Mouse (Mus musculus) myocyte (in vitro differentiated cells): ENCODE results near the gene Dapk2.

Experiments used
- E2F4 ChIP-seq: IDR thresholded peaks from one replicate; pipeline ENCODE4 v1.6.1; 2011; ENCODE audit warnings: mild to moderate bottlenecking, control low read depth, moderate library complexity; ENCODE audit not compliant: insufficient read depth
- MAX ChIP-seq: IDR thresholded peaks from one replicate; pipeline ENCODE4 v1.6.1; 2011; ENCODE audit warnings: low read depth, mild to moderate bottlenecking, control low read depth
- POLR2A ChIP-seq: IDR thresholded peaks from one replicate; pipeline ENCODE4 v1.6.1; 2011; ENCODE audit warnings: low read depth, mild to moderate bottlenecking, control low read depth, moderate library complexity; ENCODE audit not compliant: insufficient read length
- POLR2AphosphoS2 ChIP-seq: IDR thresholded peaks from one replicate; pipeline ENCODE4 v1.6.1; 2011; ENCODE audit warnings: low read depth, control low read depth; ENCODE audit not compliant: insufficient read length
- REST ChIP-seq: IDR thresholded peaks from one replicate; pipeline ENCODE4 v1.6.1; 2011; ENCODE audit warnings: mild to moderate bottlenecking, control low read depth, moderate library complexity; ENCODE audit not compliant: insufficient read depth, insufficient read length
- SRF ChIP-seq: IDR thresholded peaks from one replicate; pipeline ENCODE4 v1.6.1; 2011; ENCODE audit warnings: low read depth; ENCODE audit not compliant: control insufficient read depth, insufficient read length
- USF1 ChIP-seq: IDR thresholded peaks from one replicate; pipeline ENCODE4 v1.6.1; 2011; ENCODE audit warnings: low read depth, mild to moderate bottlenecking, control low read depth, moderate library complexity

DNA sequence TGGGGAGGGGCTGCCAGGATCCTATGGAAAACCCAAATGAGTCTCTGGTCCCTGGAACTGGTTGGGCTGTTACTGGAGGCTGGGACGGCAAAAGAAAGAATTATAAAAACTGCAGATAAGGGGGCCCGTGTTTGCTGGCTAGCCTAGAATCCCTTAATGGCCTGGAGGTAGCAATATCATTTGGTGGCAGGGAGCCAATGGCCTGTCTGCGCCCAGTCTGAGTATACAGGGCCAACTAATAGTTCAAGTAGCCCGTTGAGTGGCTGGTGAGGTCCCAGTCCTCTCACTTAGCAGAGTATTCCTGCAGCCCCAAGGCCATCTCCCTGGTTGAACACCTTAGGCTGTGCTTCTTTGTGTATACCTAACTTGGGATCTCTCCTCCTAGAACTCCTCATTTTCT, 83.7 kb downstream of the Dapk2 start:
- TF ChIP-seq POLR2AphosphoS2 (no peak), MAX (no peak), POLR2A (no peak), SRF (no peak), E2F4 (no peak), USF1 (no peak), REST (no peak)
